Mouse (Mus musculus) MEL (cell line): Measurements from ENCODE around the gene Il10rb. TPM values are rescaled to one million over a fixed set of nuclear protein-coding genes. Genes with fewer than 3 reads are reported as not detected.
A peak's percentile ranks its signal among the peaks of the same experiment; 100 is the strongest.

Experiments used
- DNase-seq: peaks from one replicate; pipeline ENCODE4 v3.0.0; 2011; ENCODE audit warnings: low read depth, low spot score
- H3K27ac ChIP-seq: 2 replicates; pipeline ENCODE4 v1.5.1; 2012; ENCODE audit warnings: low read depth, mild to moderate bottlenecking, control low read depth, low read length, moderate library complexity; ENCODE audit not compliant: control insufficient read depth
- H3K27me3 ChIP-seq, 2 experiments: fragments of 150-350 bp in 1 of 2; sonication (generic) in 1 of 2; 2 replicates each; pipeline ENCODE4 v1.6.1; 2012; ENCODE audit warnings: low read length in 2 of 2, mild to moderate bottlenecking in 2 of 2, improper control_type of control experiment in 1 of 2, moderate library complexity in 1 of 2; ENCODE audit not compliant: insufficient read depth in 2 of 2, control insufficient read depth in 1 of 2
- H3K36me3 ChIP-seq, 2 experiments: 2 replicates each; pipeline ENCODE4 v1.6.1; 2012 to 2014; ENCODE audit warnings: low read length in 2 of 2, improper control_type of control experiment in 1 of 2, inconsistent platforms in 1 of 2, mild to moderate bottlenecking in 1 of 2; ENCODE audit not compliant: insufficient read depth in 2 of 2, control insufficient read depth in 1 of 2
- H3K4me1 ChIP-seq, 2 experiments: fragments of 150-350 bp in 1 of 2; sonication (generic) in 1 of 2; 2 replicates each; pipeline ENCODE4 v1.6.1; 2012; ENCODE audit warnings: low read length in 2 of 2, improper control_type of control experiment in 1 of 2, mild to moderate bottlenecking in 1 of 2; ENCODE audit not compliant: insufficient read depth in 2 of 2, control insufficient read depth in 1 of 2
- H3K4me3 ChIP-seq, 2 experiments: fragments of 150-350 bp in 1 of 2; sonication (generic) in 1 of 2; 2 replicates each; pipeline ENCODE4 v1.5.1; 2012; ENCODE audit warnings: low read depth in 2 of 2, low read length in 2 of 2, mild to moderate bottlenecking in 2 of 2, moderate library complexity in 2 of 2, control low read depth in 1 of 2, improper control_type of control experiment in 1 of 2; ENCODE audit not compliant: control insufficient read depth in 1 of 2, insufficient read depth in 1 of 2
- H3K79me2 ChIP-seq: 2 replicates; pipeline ENCODE4 v1.6.1; 2012; ENCODE audit warnings: mild to moderate bottlenecking, low read length, moderate library complexity; ENCODE audit not compliant: control insufficient read depth, poor library complexity, insufficient read depth
- H3K9ac ChIP-seq: 2 replicates; pipeline ENCODE4 v1.6.1; 2012; ENCODE audit warnings: low read depth, mild to moderate bottlenecking, control low read depth, low read length, moderate library complexity; ENCODE audit not compliant: control insufficient read depth, poor library complexity, severe bottlenecking
- H3K9me3 ChIP-seq: fragments of 150-350 bp; sonication (generic); replicated peaks from 2 replicates; pipeline ENCODE4 v1.6.1; 2012; ENCODE audit warnings: mild to moderate bottlenecking, low read length, improper control_type of control experiment, moderate library complexity; ENCODE audit not compliant: insufficient read depth
- BHLHE40 ChIP-seq: IDR thresholded peaks from 2 replicates; pipeline ENCODE4 v1.6.1; 2012; ENCODE audit warnings: low read depth, mild to moderate bottlenecking, inconsistent platforms, low read length, improper control_type of control experiment, borderline replicate concordance
- CHD2 ChIP-seq: IDR thresholded peaks from 2 replicates; pipeline ENCODE4 v1.6.1; 2011; ENCODE audit warnings: low read length, improper control_type of control experiment
- E2F4 ChIP-seq: IDR thresholded peaks from 2 replicates; pipeline ENCODE4 v1.6.1; 2011; ENCODE audit warnings: low read depth, low read length, improper control_type of control experiment, borderline replicate concordance
- ELF1 ChIP-seq: IDR thresholded peaks from 2 replicates; pipeline ENCODE4 v1.6.1; 2014; ENCODE audit warnings: low read depth, mild to moderate bottlenecking, inconsistent platforms, low read length, improper control_type of control experiment, moderate library complexity
- EP300 ChIP-seq, 2 experiments: IDR thresholded peaks; 2 replicates each; pipeline ENCODE4 v1.6.1; 2011; ENCODE audit warnings: improper control_type of control experiment in 2 of 2, low read length in 2 of 2, low read depth in 1 of 2, mild to moderate bottlenecking in 1 of 2
- ETS1 ChIP-seq: IDR thresholded peaks from 2 replicates; pipeline ENCODE4 v1.6.1; 2012; ENCODE audit warnings: low read depth, mild to moderate bottlenecking, inconsistent platforms, low read length, improper control_type of control experiment, moderate library complexity
- GABPA ChIP-seq: IDR thresholded peaks from 2 replicates; pipeline ENCODE4 v1.6.1; 2012; ENCODE audit warnings: low read depth, mild to moderate bottlenecking, inconsistent platforms, low read length, improper control_type of control experiment, moderate library complexity
- GATA1 ChIP-seq: IDR thresholded peaks from 2 replicates; pipeline ENCODE4 v1.6.1; 2011; ENCODE audit warnings: low read depth, low read length, improper control_type of control experiment
- HCFC1 ChIP-seq: IDR thresholded peaks from 2 replicates; pipeline ENCODE4 v1.6.1; 2012; ENCODE audit warnings: low read depth, mild to moderate bottlenecking, inconsistent platforms, low read length, improper control_type of control experiment, moderate library complexity
- JUND ChIP-seq: IDR thresholded peaks from 2 replicates; pipeline ENCODE4 v1.6.1; 2011; ENCODE audit warnings: low read depth, mild to moderate bottlenecking, improper control_type of control experiment, low read length
- KAT2A ChIP-seq: conservative IDR thresholded peaks from 2 replicates; pipeline ENCODE4 v1.6.1; 2012; ENCODE audit warnings: low read depth, low read length, improper control_type of control experiment, inconsistent platforms
- MAX ChIP-seq: IDR thresholded peaks from 2 replicates; pipeline ENCODE4 v1.6.1; 2011; ENCODE audit warnings: low read length, improper control_type of control experiment
- MAZ ChIP-seq: IDR thresholded peaks from 2 replicates; pipeline ENCODE4 v1.6.1; 2012; ENCODE audit warnings: low read depth, mild to moderate bottlenecking, inconsistent platforms, low read length, improper control_type of control experiment
- MXI1 ChIP-seq: IDR thresholded peaks from 2 replicates; pipeline ENCODE4 v1.6.1; 2011; ENCODE audit warnings: mild to moderate bottlenecking, low read depth, low read length, improper control_type of control experiment
- MYB ChIP-seq: IDR thresholded peaks from 2 replicates; pipeline ENCODE4 v1.6.1; 2011; ENCODE audit warnings: mild to moderate bottlenecking, low read depth, low read length, improper control_type of control experiment
- NELFE ChIP-seq: IDR thresholded peaks from 2 replicates; pipeline ENCODE4 v1.6.1; 2011; ENCODE audit warnings: low read depth, low read length, improper control_type of control experiment
- POLR2AphosphoS2 ChIP-seq: IDR thresholded peaks from 2 replicates; pipeline ENCODE4 v1.6.1; 2011; ENCODE audit warnings: low read length, improper control_type of control experiment
- RCOR1 ChIP-seq: IDR thresholded peaks from 2 replicates; pipeline ENCODE4 v1.6.1; 2012; ENCODE audit warnings: low read depth, mild to moderate bottlenecking, inconsistent platforms, low read length, improper control_type of control experiment
- TAL1 ChIP-seq: IDR thresholded peaks from 2 replicates; pipeline ENCODE4 v1.6.1; 2012; ENCODE audit warnings: mild to moderate bottlenecking, inconsistent platforms, low read length, moderate library complexity, mixed read lengths
- TCF12 ChIP-seq: IDR thresholded peaks from 2 replicates; pipeline ENCODE4 v1.6.1; 2014; ENCODE audit warnings: low read depth, mild to moderate bottlenecking, inconsistent platforms, low read length, improper control_type of control experiment, moderate library complexity
- UBTF ChIP-seq: IDR thresholded peaks from 2 replicates; pipeline ENCODE4 v1.6.1; 2012; ENCODE audit warnings: low read depth, mild to moderate bottlenecking, inconsistent platforms, low read length, improper control_type of control experiment, moderate library complexity, borderline replicate concordance; ENCODE audit not compliant: insufficient read depth
- USF1 ChIP-seq: IDR thresholded peaks from 2 replicates; pipeline ENCODE4 v1.6.1; 2014; ENCODE audit warnings: low read depth, mild to moderate bottlenecking, inconsistent platforms, low read length, improper control_type of control experiment, moderate library complexity
- USF2 ChIP-seq, 2 experiments: IDR thresholded peaks; 2 replicates each; pipeline ENCODE4 v1.6.1; 2011 to 2012; ENCODE audit warnings: improper control_type of control experiment in 2 of 2, low read length in 2 of 2, borderline replicate concordance in 1 of 2, inconsistent platforms in 1 of 2, low read depth in 1 of 2, mild to moderate bottlenecking in 1 of 2; ENCODE audit not compliant: insufficient read depth in 1 of 2
- ZMIZ1 ChIP-seq: IDR thresholded peaks from 2 replicates; pipeline ENCODE4 v1.6.1; 2012; ENCODE audit warnings: low read depth, mild to moderate bottlenecking, inconsistent platforms, low read length, improper control_type of control experiment, moderate library complexity
- polyA plus RNA-seq, 2 experiments: library from polyadenylated mRNA; stranded (reverse) in 1 of 2; unstranded in 1 of 2; fragments of >175 nt in 1 of 2; fragments of >200 nt in 1 of 2; gene quantifications; 2 replicates each; pipeline versions ENCODE4 v1.2.1 to v1.2.4; 2012; ENCODE audit warnings: low replicate concordance in 2 of 2, low read depth in 1 of 2; ENCODE audit not compliant: insufficient read length in 2 of 2, insufficient read depth in 1 of 2, missing spikeins in 1 of 2
- total RNA-seq: library from RNA; depleted of rRNA; stranded (reverse); fragments of 300-350 nt; gene quantifications from 2 replicates; pipeline ENCODE4 v1.2.3, GENCODE M21; 2012

The Il10rb gene
- total and polyA plus RNA-seq, 3 experiments: 4.7 to 14.6 TPM; not detected in 1

DNA sequence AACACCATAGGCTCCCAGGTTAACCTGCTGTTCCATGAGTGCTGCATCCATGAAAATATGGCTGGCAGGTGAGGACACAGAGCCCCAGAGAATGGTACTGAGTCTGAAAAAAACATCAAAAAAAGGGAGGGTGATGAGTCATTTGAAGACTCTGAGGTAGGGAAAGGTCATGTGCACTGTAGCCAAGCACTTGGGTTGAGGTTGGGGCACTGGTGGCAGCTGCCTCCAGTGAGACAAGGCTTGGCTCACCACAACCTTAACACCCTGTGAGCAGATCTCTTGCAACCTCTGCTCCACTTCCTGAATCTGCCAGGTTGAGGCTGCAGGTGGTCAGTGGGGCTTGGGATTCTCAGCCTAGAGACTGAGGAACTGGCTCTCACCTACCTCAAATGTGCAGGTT is 39.4 kb upstream of the Il10rb start:
- Histone ChIP-seq H3K9me3 (no peaks in the 10 kb centered on the region), H3K9ac (peak overlapping the region; percentile 4; the same call in 1 of the 2 replicates), H3K4me1 (peaks cover 6 to 22% of the 10 kb centered on the region in 2 experiments; a peak in 3 of 4 replicates), H3K36me3 (peaks cover 0 to 15% of the 10 kb centered on the region in 2 experiments; a peak in 2 of 4 replicates), H3K27ac (peak overlapping the region; percentile 43), H3K79me2 (no peaks in the 10 kb centered on the region), H3K4me3 (no peak overlapping the region), H3K27me3 (no peaks in the 10 kb centered on the region)
- DNase-seq: peak; percentile 72
- TF ChIP-seq E2F4 (no peak), BHLHE40 (peak; percentile 59; the same call in 1 of the 2 replicates), MYB (no peak), UBTF (no peak), TCF12 (peak; percentile 90), RCOR1 (0 out of 2 replicates have a peak, but pooled peaks have one; percentile 44), MXI1 (no peak), NELFE (no peak), KAT2A (no peak), GABPA (no peak), GATA1 (no peak), USF2 (IDR thresholded peaks at IDR 0.05; ENCODE audit: borderline replicate concordance in 1 of 2, insufficient read depth in 1 of 2, low read depth in 1 of 2, low read length in 2 of 2) (no peak), ETS1 (no peak), CHD2 (no peak), HCFC1 (no peak), EP300 (IDR thresholded peaks at IDR 0.05; ENCODE audit: low read depth in 1 of 2, low read length in 2 of 2) (peak in 1 of 2 experiments; percentile 68; a peak in 2 of 4 replicates), USF1 (peak; percentile 52; the same call in 1 of the 2 replicates), ZMIZ1 (no peak), POLR2AphosphoS2 (no peak), JUND (no peak), ELF1 (0 out of 2 replicates have a peak, but pooled peaks have one; percentile 1), MAX (no peak), MAZ (no peak), TAL1 (peak; percentile 86)
